Mouse (Mus musculus): ENCODE results near the gene Six4. TPM values are rescaled to one million over a fixed set of nuclear protein-coding genes. Genes with fewer than 3 reads are reported as not detected.
"Not testable (repeated sequence)": the region's sequence is repeated elsewhere in the genome, so short reads cannot be mapped to it uniquely, and the experiment has no call there.

Gene Six4
- 0.78 and 0.84 TPM in 2 replicates for polyA plus RNA-seq (2012; rRNA removed)

GRCm38 (mm10) chr12:73113196-73113595 is at the start of gene Six4:
TSS of gene Six4 (minus strand) at chr12:73113456.
- Histone ChIP-seq H3K27ac (ENCODE audit: insufficient read depth, low read length) (no peak within 1 kb of the TSS), H3K4me3 (ENCODE audit: insufficient read depth, low read length) (peak within 1 kb of the TSS; percentile 52), H3K4me1 (ENCODE audit: control insufficient read depth, insufficient read depth, low read length) (no peaks in the 10 kb centered on the region)
- no peak for TF ChIP-seq CTCF (IDR thresholded peaks at IDR 0.05; ENCODE audit: extremely low read depth, insufficient read depth, low read length)
- no peak for TF ChIP-seq POLR2A (IDR thresholded peaks at IDR 0.05; ENCODE audit: extremely low read depth, insufficient read depth, low read length)

- H3K4me3 ChIP-seq (ENCODE audit: insufficient read depth, low read length): no peak overlapping the region
- TF ChIP-seq CTCF (IDR thresholded peaks at IDR 0.05; ENCODE audit: extremely low read depth, insufficient read depth, low read length): no peak
- no peak for TF ChIP-seq POLR2A (IDR thresholded peaks at IDR 0.05; ENCODE audit: extremely low read depth, insufficient read depth, low read length)
- H3K4me1 ChIP-seq (ENCODE audit: control insufficient read depth, insufficient read depth, low read length): no peaks in the 10 kb centered on the region
- no peak overlapping the region for H3K27ac ChIP-seq (ENCODE audit: insufficient read depth, low read length)
These were observed 49.3 kb upstream of the Six4 start for GRCm38 (mm10) chr12:73162408-73163181.

- no peaks in the 10 kb centered on the region for H3K4me1 ChIP-seq (ENCODE audit: control insufficient read depth, insufficient read depth, low read length)
These were observed 47.1 kb upstream of the Six4 start for GRCm38 (mm10) chr12:73160341-73160740.

GRCm38 (mm10) chr12:73154150-73154549 is 40.9 kb upstream of the Six4 start:
- no peaks in the 10 kb centered on the region for H3K4me1 ChIP-seq (ENCODE audit: control insufficient read depth, insufficient read depth, low read length)
- H3K4me3 ChIP-seq (ENCODE audit: insufficient read depth, low read length): no peak overlapping the region
- no peak for TF ChIP-seq CTCF (IDR thresholded peaks at IDR 0.05; ENCODE audit: extremely low read depth, insufficient read depth, low read length)
- TF ChIP-seq POLR2A (IDR thresholded peaks at IDR 0.05; ENCODE audit: extremely low read depth, insufficient read depth, low read length): no peak
- no peak overlapping the region for H3K27ac ChIP-seq (ENCODE audit: insufficient read depth, low read length)

More at GRCm38 (mm10) chr12:73160341-73160740, 47.1 kb upstream of the Six4 start:
- no peak for TF ChIP-seq CTCF (IDR thresholded peaks at IDR 0.05; ENCODE audit: extremely low read depth, insufficient read depth, low read length)
- TF ChIP-seq POLR2A (IDR thresholded peaks at IDR 0.05; ENCODE audit: extremely low read depth, insufficient read depth, low read length): no peak
- H3K27ac ChIP-seq (ENCODE audit: insufficient read depth, low read length): no peak overlapping the region
- no peak overlapping the region for H3K4me3 ChIP-seq (ENCODE audit: insufficient read depth, low read length)

- not testable (repeated sequence) for H3K4me1 ChIP-seq (ENCODE audit: control insufficient read depth, insufficient read depth, low read length); H3K27ac ChIP-seq (ENCODE audit: insufficient read depth, low read length); H3K4me3 ChIP-seq (ENCODE audit: insufficient read depth, low read length)
These were observed 37.8 kb upstream of the Six4 start for GRCm38 (mm10) chr12:73151038-73151437.

- Histone ChIP-seq H3K27ac (ENCODE audit: insufficient read depth, low read length) (no peak overlapping the region), H3K4me1 (ENCODE audit: control insufficient read depth, insufficient read depth, low read length) (no peaks in the 10 kb centered on the region), H3K4me3 (ENCODE audit: insufficient read depth, low read length) (no peak overlapping the region)
- TF ChIP-seq CTCF (IDR thresholded peaks at IDR 0.05; ENCODE audit: extremely low read depth, insufficient read depth, low read length) (no peak), POLR2A (IDR thresholded peaks at IDR 0.05; ENCODE audit: extremely low read depth, insufficient read depth, low read length) (no peak)
These were observed 34.0 kb upstream of the Six4 start for GRCm38 (mm10) chr12:73147236-73147635.

GRCm38 (mm10) chr12:73140732-73141131 is 27.5 kb upstream of the Six4 start:
- TF ChIP-seq POLR2A (IDR thresholded peaks at IDR 0.05; ENCODE audit: extremely low read depth, insufficient read depth, low read length) (no peak), CTCF (IDR thresholded peaks at IDR 0.05; ENCODE audit: extremely low read depth, insufficient read depth, low read length) (no peak)
- no peak overlapping the region for H3K4me3 ChIP-seq (ENCODE audit: insufficient read depth, low read length)
- H3K4me1 ChIP-seq (ENCODE audit: control insufficient read depth, insufficient read depth, low read length): no peaks in the 10 kb centered on the region

GRCm38 (mm10) chr12:73125250-73125649 is 12.0 kb upstream of the Six4 start:
- H3K27ac ChIP-seq (ENCODE audit: insufficient read depth, low read length): no peak overlapping the region
- no peaks in the 10 kb centered on the region; the same call in 1 of the 2 replicates for H3K4me1 ChIP-seq (ENCODE audit: control insufficient read depth, insufficient read depth, low read length)
- TF ChIP-seq POLR2A (IDR thresholded peaks at IDR 0.05; ENCODE audit: extremely low read depth, insufficient read depth, low read length): no peak
- no peak for TF ChIP-seq CTCF (IDR thresholded peaks at IDR 0.05; ENCODE audit: extremely low read depth, insufficient read depth, low read length)
- H3K4me3 ChIP-seq (ENCODE audit: insufficient read depth, low read length): no peak overlapping the region; the same call in 1 of the 2 replicates

More at GRCm38 (mm10) chr12:73140732-73141131, 27.5 kb upstream of the Six4 start:
- no peak overlapping the region for H3K27ac ChIP-seq (ENCODE audit: insufficient read depth, low read length)

- no peaks in the 10 kb centered on the region; the same call in 1 of the 2 replicates for H3K4me1 ChIP-seq (ENCODE audit: control insufficient read depth, insufficient read depth, low read length)
- TF ChIP-seq CTCF (IDR thresholded peaks at IDR 0.05; ENCODE audit: extremely low read depth, insufficient read depth, low read length): no peak
- peak; percentile 66 for TF ChIP-seq POLR2A (IDR thresholded peaks at IDR 0.05; ENCODE audit: extremely low read depth, insufficient read depth, low read length)
- H3K27ac ChIP-seq (ENCODE audit: insufficient read depth, low read length): no peak within 1 kb of the TSS
- H3K4me3 ChIP-seq (ENCODE audit: insufficient read depth, low read length): peak within 1 kb of the TSS; percentile 68
These were observed 10.1 kb upstream of the Six4 start, which contains the start of gene Mnat1 for GRCm38 (mm10) chr12:73123093-73124041. TSS of gene Mnat1 (plus strand) at chr12:73123717.

All from cortical plate, adult 2 months (tissue).